9 mouse cellular contexts compared by ENCODE assay signal in the genomic region with DNA sequence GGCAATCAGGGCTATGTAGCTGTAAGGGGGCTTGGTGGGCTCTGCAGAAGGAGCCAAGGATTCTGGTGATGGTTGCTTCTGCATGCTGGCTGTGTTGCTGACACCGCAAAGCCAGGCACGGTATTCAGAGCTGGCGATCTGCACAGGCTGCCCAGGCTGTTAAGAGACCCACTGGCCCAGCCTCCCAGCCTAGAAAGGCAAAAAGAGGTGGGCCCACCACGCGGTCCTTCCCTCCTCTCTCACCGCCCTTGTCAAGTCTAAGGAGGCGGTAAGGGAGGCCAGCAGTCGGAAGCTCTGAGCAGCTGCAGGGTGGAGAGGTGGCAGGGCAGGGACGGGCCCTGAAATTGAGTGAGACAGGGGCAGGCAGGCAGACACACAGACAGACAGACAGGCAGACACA. TPM values are rescaled to one million over a fixed set of nuclear protein-coding genes. Genes with fewer than 3 reads are reported as not detected.
DNase-seq lines count a peak whose midpoint lies in the region; ATAC-seq and TF ChIP-seq lines count a peak whose summit lies in the region.
"Had no signal": no experiment of that assay in that cellular context is flagged by ENCODE, and none has a peak within 500 bp of the region (broad histone marks: within the 10 kb centered on the region; RNA-seq: fewer than 3 reads in every experiment).

A gene (minus strand): TSS at position 161 of the 400 bp plus-strand sequence.

- no peaks in the 10 kb centered on the region for H3K79me2 ChIP-seq in liver, adult 2 months (ENCODE audit: control insufficient read depth, insufficient read depth, low read length)

- no peak for TF ChIP-seq CTCF in liver, adult 2 months (IDR thresholded peaks at IDR 0.05; ENCODE audit: low read depth, low read length)
- TF ChIP-seq CTCF in midbrain, postnatal 0 days (IDR thresholded peaks at IDR 0.05) = no peak

- no peaks in the 10 kb centered on the region for H3K9me3 ChIP-seq in liver, embryonic 12.5 days (replicated peaks)
- no peaks in the 10 kb centered on the region for H3K9me3 ChIP-seq in embryonic facial prominence, embryonic 15.5 days (replicated peaks)
- no peaks in the 10 kb centered on the region for H3K9me3 ChIP-seq in midbrain, postnatal 0 days (ENCODE audit: low read length)
- H3K9me3 ChIP-seq: forebrain, embryonic 15.5 days had no signal

- no peak within 1 kb of the TSS for H3K27ac ChIP-seq in liver, adult 2 months (replicated peaks; ENCODE audit: insufficient read depth, low read depth, low read length)
- H3K27ac ChIP-seq in liver, embryonic 12.5 days = no peak within 1 kb of the TSS
- no peak within 1 kb of the TSS for H3K27ac ChIP-seq in embryonic facial prominence, embryonic 15.5 days (replicated peaks)
- peak within 1 kb of the TSS; percentile 38; the same call in 1 of the 2 replicates for H3K27ac ChIP-seq in midbrain, postnatal 0 days (ENCODE audit: low read depth, low read length)
- H3K27ac ChIP-seq: forebrain, embryonic 15.5 days had no signal

- no peaks in the 10 kb centered on the region for H3K27me3 ChIP-seq in liver, adult 2 months (ENCODE audit: control insufficient read depth, insufficient read depth, low read length)
- peaks cover 10% of the 10 kb centered on the region; the same call in 1 of the 2 replicates for H3K27me3 ChIP-seq in liver, embryonic 12.5 days (replicated peaks)
- H3K27me3 ChIP-seq in embryonic facial prominence, embryonic 15.5 days = no peaks in the 10 kb centered on the region; the same call in 1 of the 2 replicates
- H3K27me3 ChIP-seq in midbrain, postnatal 0 days (ENCODE audit: insufficient read depth, low read length) = no peaks in the 10 kb centered on the region

- no peaks in the 10 kb centered on the region for H3K4me1 ChIP-seq in liver, adult 2 months (ENCODE audit: control insufficient read depth, insufficient read depth, low read length)
- no peaks in the 10 kb centered on the region; the same call in 1 of the 2 replicates for H3K4me1 ChIP-seq in liver, embryonic 12.5 days
- H3K4me1 ChIP-seq in embryonic facial prominence, embryonic 15.5 days = peaks cover 12% of the 10 kb centered on the region; the same call in 1 of the 2 replicates
- no peaks in the 10 kb centered on the region for H3K4me1 ChIP-seq in midbrain, postnatal 0 days (ENCODE audit: insufficient read depth, low read length)
- H3K4me1 ChIP-seq: forebrain, embryonic 15.5 days had no signal

- DNase-seq in liver, adult 2 months (ENCODE audit: extremely low read depth, low read depth, low spot score) = no peak
- DNase-seq in kidney, adult 9 months = peak; percentile 32
- no peak for DNase-seq in midbrain, postnatal 0 days (ENCODE audit: low spot score)
- DNase-seq in c-Kit-positive CD71-positive TER-119-positive erythroid progenitor cells, embryonic 14.5 days (ENCODE audit: low spot score) = no peak
- no peak for DNase-seq in T-cell, adult 2 months (ENCODE audit: low spot score)

- H3K36me3 ChIP-seq in liver, adult 2 months (ENCODE audit: control insufficient read depth, insufficient read depth, low read length) = no peaks in the 10 kb centered on the region
- H3K36me3 ChIP-seq in liver, embryonic 12.5 days = no peaks in the 10 kb centered on the region
- no peaks in the 10 kb centered on the region for H3K36me3 ChIP-seq in embryonic facial prominence, embryonic 15.5 days
- no peaks in the 10 kb centered on the region for H3K36me3 ChIP-seq in midbrain, postnatal 0 days (ENCODE audit: insufficient read depth, low read length)
- H3K36me3 ChIP-seq: forebrain, embryonic 15.5 days had no signal

- ATAC-seq in liver, embryonic 12.5 days = no peak
- 0 out of 2 replicates have a peak, but pooled peaks have one; percentile 12 for ATAC-seq in embryonic facial prominence, embryonic 15.5 days (ENCODE audit: insufficient number of reproducible peaks, low FRiP score, low TSS enrichment, low read depth)
- ATAC-seq in midbrain, postnatal 0 days (ENCODE audit: low FRiP score) = no peak
- ATAC-seq in monocyte, adult 5-6 weeks (replicated peaks; ENCODE audit: insufficient number of reproducible peaks, low FRiP score, low TSS enrichment, poor library complexity, severe bottlenecking) = no peak
- ATAC-seq: forebrain, embryonic 15.5 days had no signal

- WGBS in liver, adult 2 months = 38% methylated on average over 9 of the region's 9 CpGs
- 36% methylated on average over 8 of the region's 9 CpGs for WGBS in liver, embryonic 12.5 days (ENCODE audit: insufficient replicate concordance)
- 43% methylated on average over 9 of the region's 9 CpGs for WGBS in embryonic facial prominence, embryonic 15.5 days
- WGBS in midbrain, postnatal 0 days = 27% methylated on average over 7 of the region's 9 CpGs

- H3K9ac ChIP-seq in liver, adult 2 months (ENCODE audit: low read depth, low read length) = no peak within 1 kb of the TSS; the same call in 1 of the 2 replicates
- no peak within 1 kb of the TSS for H3K9ac ChIP-seq in liver, embryonic 12.5 days
- H3K9ac ChIP-seq in embryonic facial prominence, embryonic 15.5 days = no peak within 1 kb of the TSS
- 0 out of 2 replicates have a peak within 1 kb of the TSS, but pooled peaks have one; percentile 8 for H3K9ac ChIP-seq in midbrain, postnatal 0 days (replicated peaks; ENCODE audit: low read length, poor library complexity, severe bottlenecking)
- H3K9ac ChIP-seq: forebrain, embryonic 15.5 days had no signal

- H3K4me2 ChIP-seq in liver, embryonic 12.5 days = no peak within 1 kb of the TSS
- no peak within 1 kb of the TSS for H3K4me2 ChIP-seq in embryonic facial prominence, embryonic 15.5 days (replicated peaks)
- H3K4me2 ChIP-seq in midbrain, postnatal 0 days (ENCODE audit: low read depth, low read length, poor library complexity, severe bottlenecking) = no peak within 1 kb of the TSS
- H3K4me2 ChIP-seq: forebrain, embryonic 15.5 days had no signal

- H3K4me3 ChIP-seq in liver, adult 2 months (ENCODE audit: insufficient read depth, low read depth, low read length) = peak within 1 kb of the TSS; percentile 30
- no peak within 1 kb of the TSS for H3K4me3 ChIP-seq in liver, embryonic 12.5 days
- H3K4me3 ChIP-seq in embryonic facial prominence, embryonic 15.5 days (replicated peaks) = 0 out of 2 replicates have a peak within 1 kb of the TSS, but pooled peaks have one; percentile 0
- H3K4me3 ChIP-seq in midbrain, postnatal 0 days (ENCODE audit: low read depth, low read length) = peak within 1 kb of the TSS; percentile 3; the same call in 1 of the 2 replicates
- H3K4me3 ChIP-seq: forebrain, embryonic 15.5 days had no signal

- no peak for TF ChIP-seq POLR2A in liver, adult 2 months (IDR thresholded peaks at IDR 0.05; ENCODE audit: extremely low read depth, insufficient read depth, low read length)

RNA-seq across cellular contexts. Expression of the gene that starts here (rescaled TPM):
- 0.34 TPM in 1 of 2 replicates, not detected in the other for total RNA-seq in liver, adult 2 months (2014; rRNA removed)
- polyA plus RNA-seq in liver, adult 2 months (2012; rRNA removed) = 1.1 and 1.6 TPM in 2 replicates
- polyA plus RNA-seq in liver, embryonic 12.5 days (2016; fragmentation: Nextera tagmentation; extraction: Ambion mirVana) = 0.13 TPM in 1 of 2 replicates, not detected in the other
- 3.4 TPM in 2 replicates for polyA plus RNA-seq in embryonic facial prominence, embryonic 15.5 days (2015; fragmentation: Nextera tagmentation; extraction: Ambion mirVana)
- total RNA-seq in midbrain, postnatal 0 days (2014; rRNA removed) = 4.0 and 6.8 TPM in 2 replicates
- polyA plus RNA-seq in midbrain, postnatal 0 days (2015; fragmentation: Nextera tagmentation; extraction: Ambion mirVana) = 2.4 and 3.3 TPM in 2 replicates
- not detected in 3 replicates for total RNA-seq in monocyte, adult 5-6 weeks (2017)
